Mouse (Mus musculus) spleen, postnatal 36 days (tissue): ENCODE measurements around the gene Cd8b1.
"Not testable (repeated sequence)": the region's sequence is repeated elsewhere in the genome, so short reads cannot be mapped to it uniquely, and the experiment has no call there.

ENCODE experiments used
- DNase-seq, 2 experiments: peaks; one replicate each; pipeline ENCODE4 v3.0.0; 2022; ENCODE audit warnings: low spot score in 2 of 2, mixed read lengths in 1 of 2

The Cd8b1 gene

GRCm38 (mm10) chr6:71322491-71322921, at the start of gene Cd8b1:
Gene Cd8b1 (plus strand): TSS chr6:71322788.
- DNase-seq = peak; percentile 15 to 32

DNA sequence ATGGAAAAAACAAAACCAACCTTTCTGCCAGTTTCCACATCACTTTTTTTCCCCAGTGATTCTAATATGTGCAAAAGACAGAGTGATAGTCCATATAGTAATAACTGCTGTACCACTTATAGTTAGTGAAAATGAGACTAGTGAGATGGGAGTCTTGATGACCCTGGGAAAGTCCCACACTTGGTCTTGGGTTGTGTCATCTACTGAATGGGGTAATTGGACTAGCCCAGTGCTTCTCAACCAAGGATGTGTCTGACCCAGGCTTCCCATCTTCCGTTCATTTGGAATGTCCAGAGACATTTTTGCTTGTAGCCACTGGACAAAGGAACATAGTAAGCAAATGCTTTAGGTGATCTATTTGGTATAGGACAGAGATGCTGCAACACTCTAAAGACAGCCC, 48.9 kb upstream of the Cd8b1 start:
- no peak for DNase-seq

GRCm38 (mm10) chr6:71274621-71275020, 48.0 kb upstream of the Cd8b1 start:
- no peak for DNase-seq

GRCm38 (mm10) chr6:71279418-71279817, 43.2 kb upstream of the Cd8b1 start:
- DNase-seq = no peak

DNA sequence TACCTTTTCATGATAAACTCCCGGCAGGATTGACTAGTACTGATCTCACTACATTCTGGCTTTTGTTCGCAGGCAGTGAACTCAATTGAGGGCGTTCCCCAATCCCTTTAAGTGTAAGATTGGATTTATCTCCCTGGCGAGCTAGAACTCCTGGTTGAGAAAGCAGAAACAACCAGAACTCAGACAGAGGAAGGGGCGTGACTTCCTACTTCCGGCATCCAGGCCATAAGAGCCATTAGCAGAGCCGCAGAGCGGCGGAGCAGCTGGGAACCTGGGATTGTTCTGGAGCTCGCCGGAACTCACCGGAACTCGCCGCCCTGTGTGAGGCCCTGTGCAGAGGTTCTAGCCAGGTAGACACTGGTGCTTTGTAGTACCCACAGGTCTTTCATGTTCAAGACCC, 29.1 kb upstream of the Cd8b1 start:
- DNase-seq = no peak

DNA sequence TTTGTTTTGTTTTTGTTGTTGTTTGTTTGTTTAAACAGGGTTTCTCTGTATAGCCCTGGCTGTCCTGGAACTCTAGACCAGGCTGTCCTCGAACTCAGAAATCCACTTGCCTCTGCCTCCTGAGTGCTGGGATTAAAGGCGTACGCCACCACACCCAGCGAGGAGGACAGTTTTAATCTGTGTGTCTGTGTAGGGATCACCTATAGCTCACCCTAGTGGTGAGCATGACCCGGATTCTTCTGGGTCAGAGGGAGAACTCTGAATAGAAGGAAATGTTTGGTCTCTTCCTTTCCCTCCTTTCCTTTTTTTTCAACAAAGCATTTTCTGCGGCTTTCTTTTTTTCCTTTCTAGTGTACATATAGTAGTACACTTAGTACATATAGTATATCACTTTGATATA, 27.3 kb upstream of the Cd8b1 start:
- no peak for DNase-seq

DNA sequence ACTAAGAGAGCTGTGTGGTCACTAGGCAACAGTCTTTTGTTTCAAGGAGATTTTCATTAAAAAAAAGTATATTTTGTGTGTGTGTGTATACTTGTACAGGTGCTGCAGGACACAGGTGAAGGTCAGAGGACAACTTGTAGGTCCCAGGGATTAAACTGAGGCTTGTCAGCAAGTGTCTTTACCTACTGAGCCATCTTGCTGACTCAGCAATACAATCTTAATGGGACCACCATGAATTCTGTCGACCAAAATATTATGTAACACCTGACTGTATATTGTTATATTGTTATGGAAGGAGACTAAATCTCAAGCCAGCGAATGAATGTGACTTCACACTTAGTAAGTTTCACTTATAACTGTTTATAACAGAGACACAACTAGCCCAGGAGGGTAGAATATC, 24.5 kb upstream of the Cd8b1 start:
- DNase-seq = no peak

DNA sequence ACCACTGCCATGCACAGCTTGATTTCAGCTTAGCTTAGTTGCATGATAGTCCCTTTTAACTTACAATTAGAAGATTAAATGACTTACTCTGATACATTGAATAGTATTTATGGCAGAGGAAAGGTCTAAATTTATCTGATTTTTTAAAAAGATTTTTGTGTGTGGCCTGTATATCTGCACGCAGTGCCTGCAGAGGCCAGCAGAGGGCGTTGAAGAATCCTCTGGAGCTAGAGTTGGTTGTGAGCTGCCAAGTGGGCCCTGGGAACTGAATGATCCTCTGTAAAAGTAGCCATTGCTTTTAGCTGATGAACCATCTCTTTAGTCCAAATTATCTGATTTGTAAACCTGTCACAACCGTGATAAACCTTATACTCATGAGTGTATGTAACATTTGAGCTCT, 23.8 kb upstream of the Cd8b1 start:
- no peak for DNase-seq

DNA sequence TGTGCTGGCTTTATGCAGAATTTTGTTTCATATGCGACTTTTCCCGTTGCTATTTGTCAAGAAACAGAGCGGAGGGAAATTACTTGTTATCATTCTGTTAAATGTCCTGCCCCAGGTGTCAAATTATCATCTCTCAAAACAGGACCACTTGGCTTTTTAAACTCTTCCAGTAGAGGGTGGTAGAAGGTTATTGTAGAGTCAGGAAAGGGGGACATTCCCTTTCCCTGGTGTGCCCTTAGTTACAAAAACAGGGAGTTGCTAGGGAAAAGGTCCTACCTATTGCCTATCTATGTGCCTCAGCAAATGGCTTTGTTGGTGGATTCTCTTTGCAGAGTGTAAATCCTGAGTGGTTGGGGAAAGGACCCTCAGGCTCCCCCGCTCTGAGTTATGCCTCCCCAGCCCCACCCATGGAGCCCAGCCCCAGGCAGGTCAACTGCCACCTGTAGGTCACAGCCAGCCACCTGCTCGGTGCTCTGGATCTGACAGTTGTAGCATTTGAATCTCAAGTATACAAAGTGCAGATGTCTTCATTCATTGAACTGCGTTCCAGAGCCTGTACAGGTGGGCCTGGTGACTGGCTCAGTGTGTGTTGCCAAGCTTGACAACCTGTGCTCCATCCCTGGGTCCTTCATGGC, 20.4 kb upstream of the Cd8b1 start:
- no peak for DNase-seq

- DNase-seq = no peak
Observed at GRCm38 (mm10) chr6:71307486-71307885, 15.1 kb upstream of the Cd8b1 start.

DNA sequence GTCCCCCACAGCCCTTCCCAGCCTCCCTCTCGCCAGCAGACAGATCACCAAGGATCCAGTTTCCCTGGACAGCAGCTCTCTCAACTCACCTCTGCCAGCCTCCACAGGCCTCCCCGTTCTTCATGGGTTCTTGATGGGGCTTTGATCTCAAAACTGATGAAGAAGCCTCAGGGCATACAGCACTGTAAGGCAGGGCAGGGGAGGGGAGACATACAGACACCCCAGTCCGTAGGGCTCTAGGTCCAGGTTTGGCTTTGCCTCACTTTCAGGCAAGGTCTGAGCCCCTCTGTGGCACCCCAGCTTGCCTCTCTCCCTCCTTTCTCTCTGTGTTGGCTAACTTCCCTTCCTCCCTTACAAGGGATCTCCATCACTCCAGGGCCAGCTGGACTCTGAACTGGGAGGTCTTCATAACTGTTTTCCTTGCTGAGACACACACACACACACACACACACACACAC, 733 bp upstream of the Cd8b1 start, which contains the start of gene Smyd1:
Gene Smyd1 (minus strand): TSS at position 408 of the 458 bp plus-strand sequence.
- DNase-seq = no peak

GRCm38 (mm10) chr6:71324816-71325215, 2.2 kb downstream of the Cd8b1 start:
- no peak for DNase-seq

- no peak for DNase-seq
Observed at GRCm38 (mm10) chr6:71329881-71330280, 7.3 kb downstream of the Cd8b1 start.

GRCm38 (mm10) chr6:71330486-71330885, 7.9 kb downstream of the Cd8b1 start:
- DNase-seq = no peak

DNA sequence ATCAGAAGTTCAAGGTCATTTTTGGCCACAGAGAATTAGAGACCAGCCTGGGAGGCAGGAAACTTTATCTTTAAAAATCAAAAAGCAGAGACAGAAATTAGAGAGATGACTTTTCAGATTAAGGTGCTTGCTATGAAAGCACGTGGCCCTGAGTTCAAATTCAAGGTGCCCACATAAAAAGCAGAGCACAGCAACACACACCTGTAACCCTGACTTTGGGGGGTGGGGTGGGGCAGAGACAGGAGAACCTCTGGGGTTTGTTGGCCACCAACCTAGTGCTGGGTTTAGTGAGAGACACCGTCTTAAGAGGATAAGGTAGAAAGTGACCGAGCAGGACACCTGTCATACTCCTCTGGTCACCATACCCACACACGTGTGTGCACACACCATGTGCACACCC, 8.9 kb downstream of the Cd8b1 start:
- not testable (repeated sequence) for DNase-seq

DNA sequence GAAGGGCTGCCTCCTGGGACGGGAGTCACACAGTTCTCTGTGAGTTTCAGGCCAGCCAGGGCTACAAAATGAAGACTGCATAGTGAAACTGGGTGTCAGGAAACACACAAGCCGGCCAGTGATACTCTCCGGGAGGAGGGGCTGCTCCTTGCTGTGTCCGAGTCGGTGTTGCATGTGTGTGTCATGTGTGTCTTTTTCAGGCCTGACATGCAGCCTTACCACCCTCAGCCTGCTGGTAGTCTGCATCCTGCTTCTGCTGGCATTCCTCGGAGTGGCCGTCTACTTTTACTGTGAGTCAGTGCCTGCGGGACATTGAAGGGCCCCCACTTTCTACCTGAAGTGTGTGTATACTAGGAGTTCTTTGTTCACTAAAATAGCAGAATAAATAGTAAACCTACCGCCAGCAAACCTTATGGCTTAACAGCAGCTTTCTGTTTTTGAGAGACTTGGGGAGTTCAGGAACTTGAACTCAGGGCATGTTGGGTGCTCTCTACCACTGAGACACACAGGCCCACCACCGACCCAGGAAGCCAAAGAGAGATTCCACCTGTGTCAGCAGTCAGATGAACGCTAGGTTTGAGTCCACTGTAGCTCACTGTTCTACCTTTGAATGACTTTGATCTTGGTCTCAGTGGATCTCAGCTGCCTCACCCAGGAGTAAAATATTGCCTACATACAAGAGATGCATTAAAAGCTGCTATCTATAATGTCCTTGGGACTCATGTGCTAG, 9.8 kb downstream of the Cd8b1 start:
- no peak for DNase-seq

DNA sequence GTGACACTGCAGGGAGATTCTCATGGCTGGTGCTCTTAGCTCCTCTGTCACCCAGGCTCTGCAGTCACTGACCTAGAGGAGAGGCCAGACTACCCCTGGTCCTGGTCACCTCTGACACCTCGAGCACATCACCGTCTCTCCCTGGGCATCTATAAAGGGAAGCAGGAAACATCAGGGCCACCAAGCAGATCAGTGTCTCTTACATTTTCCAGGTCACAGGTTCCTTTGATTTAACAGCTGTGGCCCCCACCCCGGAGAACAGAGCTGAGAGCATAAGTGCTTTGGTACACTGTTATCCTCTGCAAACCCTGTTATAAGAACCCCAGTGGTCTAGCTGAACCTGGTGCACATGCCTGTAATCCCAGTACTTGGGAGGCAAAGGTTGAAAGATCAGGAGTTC, 10.4 kb downstream of the Cd8b1 start:
- DNase-seq = no peak

DNA sequence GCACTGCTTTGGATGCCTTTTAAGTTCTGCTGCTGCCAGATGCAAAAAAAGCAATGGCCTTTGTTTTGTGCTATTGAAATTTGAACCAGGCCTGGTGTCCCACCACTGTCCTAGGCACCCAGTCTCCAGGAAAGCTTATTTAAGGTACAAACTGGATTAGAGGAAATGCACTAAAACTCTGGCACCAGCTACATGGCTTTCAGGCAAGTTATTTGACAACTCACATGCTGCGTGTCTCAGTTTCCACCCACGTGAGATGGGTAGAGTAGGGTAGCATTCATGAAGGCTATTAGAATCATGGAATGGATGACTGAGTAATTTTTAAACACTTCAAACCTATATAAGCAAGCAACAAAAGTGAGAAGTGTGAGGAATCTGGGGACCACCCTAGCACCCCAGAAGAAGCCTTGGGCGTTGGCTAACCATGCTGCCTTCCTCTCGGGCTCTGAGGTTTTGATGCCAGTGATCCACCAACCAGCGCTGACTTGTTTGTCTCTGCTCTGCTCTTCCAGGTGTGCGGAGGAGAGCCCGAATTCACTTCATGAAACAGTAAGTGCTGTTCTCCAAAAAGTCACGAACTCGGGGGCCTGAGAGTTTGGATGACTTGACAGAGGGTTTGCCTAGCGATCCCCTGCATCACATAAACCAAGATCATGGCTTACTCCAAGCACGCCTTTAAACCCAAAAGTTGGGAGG, 11.1 kb downstream of the Cd8b1 start:
- DNase-seq = no peak

DNA sequence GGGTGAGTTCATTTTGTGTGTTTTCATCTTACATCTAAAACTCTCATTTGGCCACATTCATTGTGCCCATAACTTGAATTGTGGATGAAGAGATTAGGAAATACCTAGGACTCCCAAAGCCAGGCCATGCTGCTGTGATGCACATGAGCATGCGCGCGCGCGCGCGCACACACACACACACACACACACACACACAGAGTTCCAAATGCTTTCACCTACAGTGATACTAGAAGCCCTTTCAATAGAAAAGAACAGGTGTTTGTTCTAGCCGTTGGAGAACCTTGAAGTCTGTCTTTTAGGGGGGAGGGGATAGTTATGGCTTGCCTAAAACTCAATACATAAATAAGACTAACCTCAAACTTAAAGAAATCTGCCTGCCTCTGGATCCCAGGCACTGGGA, 15.1 kb downstream of the Cd8b1 start:
- no peak for DNase-seq

DNA sequence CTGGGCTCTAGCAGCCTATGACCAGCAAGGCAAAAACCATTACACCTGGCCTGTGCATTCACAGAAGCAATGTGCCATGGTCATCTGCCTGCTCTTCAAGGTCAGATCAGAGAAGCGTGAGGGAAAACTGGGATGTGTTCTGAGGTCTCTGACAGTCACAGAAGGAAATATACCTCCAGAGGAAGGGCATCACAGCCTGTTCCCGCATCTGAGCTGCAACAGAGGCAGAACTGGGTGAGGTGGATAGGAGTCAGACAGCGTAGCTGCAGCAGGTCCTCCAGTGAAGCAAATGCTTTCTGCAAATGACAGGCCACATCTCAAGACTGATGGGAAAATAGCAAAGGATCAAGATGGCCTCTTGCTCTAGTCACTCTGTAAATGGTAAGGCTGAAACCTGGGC, 16.4 kb downstream of the Cd8b1 start:
- no peak for DNase-seq

DNA sequence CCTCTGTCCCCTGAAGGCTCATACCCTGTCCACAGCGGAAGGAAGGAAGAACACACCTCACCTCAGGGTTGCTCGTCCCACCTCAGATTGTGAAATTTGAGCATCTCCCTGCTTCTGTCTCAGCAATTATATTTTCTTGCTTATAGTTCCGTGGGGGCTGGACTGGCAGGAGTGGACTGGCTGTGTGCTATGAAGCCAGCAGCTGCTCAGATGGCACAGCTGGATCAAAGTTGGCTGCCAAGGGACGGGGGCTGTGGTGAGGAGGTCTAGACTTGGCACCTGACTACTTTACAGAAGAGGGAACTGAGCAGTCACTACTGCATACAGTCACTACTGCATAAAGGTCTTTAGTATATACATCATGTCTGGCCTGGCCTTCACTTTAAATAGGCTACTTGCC, 16.8 kb downstream of the Cd8b1 start:
- no peak for DNase-seq

DNA sequence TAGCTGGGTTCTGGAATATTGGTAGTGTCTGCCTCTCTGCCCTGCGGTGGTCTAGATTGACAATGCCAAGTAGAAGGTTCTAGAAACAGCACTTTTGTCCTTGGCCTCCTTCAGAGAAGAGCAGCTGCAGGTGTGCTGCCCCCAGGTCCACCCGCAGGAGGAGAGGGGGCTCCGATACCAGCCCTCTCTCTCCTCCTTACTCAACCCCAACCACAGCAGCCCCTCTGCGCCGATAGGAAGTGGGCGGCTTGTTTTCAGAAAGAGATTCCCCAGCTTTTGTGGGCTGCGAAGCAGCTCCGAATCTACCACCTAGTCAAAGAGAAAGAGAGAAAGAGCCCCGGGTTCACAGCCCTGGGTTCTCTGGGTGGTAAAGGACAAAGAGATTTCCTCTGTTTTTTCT, 18.6 kb downstream of the Cd8b1 start:
- DNase-seq = peak in 1 of 2 experiments; percentile 30

GRCm38 (mm10) chr6:71348006-71348405, 25.4 kb downstream of the Cd8b1 start:
- no peak for DNase-seq
